Mouse (Mus musculus): ENCODE measurements around the gene Nlgn1.

Nlgn1 gene

DNA sequence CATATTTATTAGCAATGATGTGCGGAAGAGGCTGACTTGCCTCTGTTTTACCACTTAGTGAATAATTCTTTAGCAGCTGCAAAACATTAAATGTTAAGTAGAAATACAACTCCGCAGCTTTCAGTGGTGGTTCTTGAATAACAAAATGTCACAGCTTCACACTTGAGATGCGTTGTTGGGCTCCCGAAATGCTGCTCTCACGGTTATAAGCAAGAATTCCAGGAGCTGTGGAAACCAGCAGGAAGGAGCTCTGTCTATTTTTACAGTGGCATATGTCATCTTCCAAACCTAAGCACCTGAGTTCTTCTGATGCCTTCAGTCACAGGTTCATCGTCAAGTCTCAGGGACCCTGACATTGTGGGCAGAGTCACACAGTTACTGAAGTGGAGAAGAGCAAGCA lies 556.8 kb downstream of the Nlgn1 start:
- DNase-seq, result no peak

DNA sequence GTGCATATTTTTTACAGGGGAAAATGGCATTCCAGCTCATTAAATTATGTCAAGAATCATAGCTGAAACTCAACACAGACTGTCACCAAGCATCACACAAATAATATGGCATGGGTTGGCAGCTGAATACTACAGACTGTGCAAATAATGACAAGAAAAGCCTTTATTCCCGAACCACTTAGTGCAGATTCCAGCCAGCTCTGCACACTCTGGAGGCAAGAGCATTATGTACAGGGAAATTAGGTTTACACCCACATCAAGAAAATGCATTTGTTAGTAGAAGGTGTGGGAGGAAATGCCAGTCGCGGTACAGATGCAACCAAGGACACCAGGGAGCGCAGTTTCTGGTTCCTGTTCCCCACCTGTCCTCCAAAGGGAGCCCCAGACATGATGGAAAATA lies 558.4 kb downstream of the Nlgn1 start:
- DNase-seq, result no peak

DNA sequence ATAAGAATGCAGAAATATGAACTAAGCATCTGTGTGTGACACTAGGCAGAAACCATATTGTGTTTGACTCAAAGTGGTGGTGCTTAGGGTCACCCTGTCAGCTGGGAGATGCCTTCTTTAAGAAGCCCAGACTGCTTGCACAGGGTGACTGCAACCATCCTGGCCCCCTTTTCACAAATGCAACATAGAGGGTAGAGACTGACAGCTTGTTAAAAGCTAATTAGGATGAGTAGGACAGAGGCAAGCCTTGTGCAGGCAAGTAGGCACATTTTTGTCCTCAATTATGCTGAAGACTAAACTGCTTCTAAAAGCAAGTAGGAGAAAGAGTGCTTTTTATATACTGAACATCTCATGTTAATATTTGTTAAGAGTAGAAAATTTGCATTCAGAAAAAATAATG lies 558.8 kb downstream of the Nlgn1 start:
- DNase-seq, result no peak

DNA sequence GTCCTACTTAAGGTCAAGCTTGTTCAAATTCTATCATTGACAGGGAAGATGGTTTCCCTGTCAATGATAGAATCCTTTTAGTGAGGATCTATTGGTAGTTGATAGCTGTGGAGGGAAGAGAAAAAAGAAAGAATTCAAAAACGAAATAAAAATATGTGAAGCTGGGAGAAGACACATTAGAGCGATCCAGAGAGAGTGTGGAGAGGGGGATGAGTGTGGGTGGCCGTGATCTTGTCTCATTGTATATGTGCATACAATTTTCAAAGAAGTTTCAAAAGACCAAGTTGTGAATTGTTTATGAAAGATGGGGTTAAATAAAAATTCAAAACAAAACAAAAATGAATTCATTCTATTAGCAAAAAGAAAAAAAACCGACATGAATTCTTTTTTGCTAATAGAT lies 568.6 kb downstream of the Nlgn1 start:
- no peak for DNase-seq

DNA sequence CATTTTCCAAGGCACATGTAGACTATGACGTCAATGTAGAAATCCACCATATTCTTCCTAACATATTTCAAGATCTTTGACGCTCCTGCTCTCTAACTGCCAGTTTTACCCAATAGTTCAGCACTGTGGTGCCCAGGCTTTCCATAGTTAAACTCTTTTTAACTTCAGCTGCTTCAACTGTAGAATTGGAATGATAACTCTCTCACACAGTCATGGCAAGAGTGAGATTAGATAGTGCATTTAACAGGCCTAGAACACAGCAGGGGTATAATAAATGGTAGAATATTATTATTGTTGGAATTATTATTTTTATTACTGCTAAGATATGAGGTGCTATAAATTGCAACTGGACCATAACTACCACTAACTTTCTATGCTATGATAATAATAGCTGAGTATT lies 574.4 kb downstream of the Nlgn1 start:
- no peak for DNase-seq

DNA sequence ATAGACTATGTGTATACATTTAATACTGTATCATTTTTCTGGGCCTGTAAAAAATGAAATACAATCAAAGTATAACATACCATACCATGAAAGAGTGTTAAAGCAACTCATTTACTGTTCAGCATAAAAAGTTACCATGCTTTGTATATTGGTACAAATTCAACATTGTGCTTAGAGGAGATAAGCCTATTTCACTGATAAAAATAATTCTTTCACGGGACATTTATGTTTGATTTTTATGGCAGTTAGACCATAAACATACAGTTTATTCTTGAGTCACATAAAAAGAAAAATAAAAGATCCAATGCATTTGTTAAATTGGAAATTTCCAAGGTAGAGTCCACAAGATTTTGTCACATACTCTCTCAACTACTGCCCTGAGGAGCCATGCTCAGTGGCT lies 608.1 kb downstream of the Nlgn1 start:
- no peak for DNase-seq

DNA sequence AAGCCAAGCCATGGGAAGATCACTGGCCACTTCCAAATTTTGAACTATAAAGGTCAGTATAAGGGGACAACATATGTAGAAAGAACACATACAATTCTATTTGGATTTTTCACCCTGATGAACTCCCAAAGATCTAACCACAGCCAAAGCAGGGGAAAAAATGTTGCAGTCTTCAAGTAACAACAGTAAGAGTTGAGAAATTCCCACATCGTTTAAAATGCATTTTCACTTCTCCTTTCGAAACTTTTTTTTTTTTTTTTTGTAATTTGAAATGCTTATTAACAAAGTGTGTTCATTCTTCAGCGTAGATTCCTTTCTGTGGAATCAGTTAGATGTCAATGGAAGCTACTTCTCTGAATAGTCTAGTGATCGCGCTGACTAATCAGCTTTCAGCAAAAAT lies 610.8 kb downstream of the Nlgn1 start:
- no peak for DNase-seq

DNA sequence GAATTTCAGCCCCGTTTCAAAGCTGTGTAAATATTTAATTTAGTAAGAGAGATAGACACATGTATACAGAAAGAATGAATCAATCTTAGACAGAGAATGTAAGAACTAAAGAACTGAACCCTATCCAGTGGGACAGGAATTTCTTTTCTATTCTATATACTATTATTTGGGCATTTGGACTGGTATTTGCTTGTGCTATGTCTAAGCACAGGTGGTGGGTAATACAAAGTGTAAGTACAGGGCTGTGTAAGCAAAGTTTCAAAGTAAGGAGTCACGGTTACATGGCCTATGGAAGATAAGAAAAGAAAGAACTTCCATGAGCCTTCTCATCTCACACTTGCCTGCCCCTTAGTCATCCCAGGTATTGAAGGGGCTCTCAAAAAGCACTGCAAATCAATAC lies 624.9 kb downstream of the Nlgn1 start:
- DNase-seq, result no peak

DNA sequence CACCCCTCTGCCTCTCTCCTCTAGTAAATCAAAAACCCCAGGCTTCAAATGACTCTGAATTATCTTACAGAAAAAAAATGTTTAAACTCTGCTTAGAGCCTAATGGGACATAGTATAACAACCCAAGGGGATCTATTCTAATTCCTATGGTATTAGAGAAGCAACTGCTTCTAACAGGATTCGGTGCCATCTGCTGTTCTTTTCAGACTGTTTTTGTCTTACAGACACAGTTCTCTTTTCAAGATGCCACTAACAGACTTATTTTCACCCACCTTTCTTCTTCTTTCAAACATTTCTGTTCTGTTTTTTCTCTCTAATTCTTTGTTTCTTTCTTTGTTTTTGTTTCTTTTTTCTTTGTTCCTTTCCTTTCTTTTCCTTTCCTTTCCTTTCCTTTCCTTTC lies 635.0 kb downstream of the Nlgn1 start:
- DNase-seq, result no peak

DNA sequence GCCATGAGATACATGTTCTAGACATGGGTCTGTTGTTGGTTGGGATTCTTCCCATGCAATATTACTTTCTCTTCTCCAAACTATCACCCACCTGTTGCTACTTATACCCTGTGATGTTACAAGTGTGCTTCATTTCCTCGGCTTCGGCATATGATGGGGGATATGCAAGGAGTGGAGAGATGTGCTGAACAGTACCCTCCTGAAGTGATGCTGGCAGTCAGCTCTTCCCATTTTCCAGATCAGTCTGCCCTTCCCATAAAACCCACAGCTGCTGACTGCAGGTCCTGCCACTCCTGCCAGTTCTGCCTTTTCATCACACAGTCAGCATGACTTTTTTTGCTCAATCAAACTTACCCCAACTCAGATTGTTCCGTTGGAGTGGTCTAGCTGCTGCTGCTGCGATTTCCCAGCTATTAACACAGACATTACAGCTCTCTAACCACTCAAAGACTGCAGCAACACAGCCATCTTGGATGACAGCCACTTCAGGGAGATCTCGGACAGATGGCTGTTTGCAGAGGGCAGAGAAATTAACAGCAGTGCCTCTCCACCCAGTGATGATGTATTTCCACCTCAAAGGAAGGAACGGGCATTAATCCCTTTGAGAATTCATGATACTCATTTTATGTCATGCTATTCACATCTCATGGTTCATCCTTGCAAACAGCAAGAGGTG lies 643.3 kb downstream of the Nlgn1 start:
- no peak for DNase-seq

DNA sequence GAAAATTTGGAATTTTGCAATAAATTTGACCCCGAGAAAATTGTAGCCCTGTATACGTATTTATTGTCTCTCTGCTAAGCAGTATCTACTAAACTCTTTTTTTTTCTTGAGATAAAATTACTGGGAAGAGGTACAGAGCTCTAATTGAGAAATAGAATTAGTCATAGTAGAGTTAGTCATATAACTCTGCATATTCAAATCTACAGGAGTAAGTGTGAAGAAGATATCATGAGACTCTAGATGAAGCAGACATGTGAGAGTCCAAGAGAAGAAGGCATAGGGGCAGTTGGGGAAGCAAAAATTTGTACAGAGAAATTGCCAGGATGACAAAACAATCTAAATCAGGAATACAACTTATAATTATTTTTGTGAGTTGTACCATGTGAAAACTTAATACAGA lies 648.6 kb downstream of the Nlgn1 start:
- DNase-seq, result no peak

DNA sequence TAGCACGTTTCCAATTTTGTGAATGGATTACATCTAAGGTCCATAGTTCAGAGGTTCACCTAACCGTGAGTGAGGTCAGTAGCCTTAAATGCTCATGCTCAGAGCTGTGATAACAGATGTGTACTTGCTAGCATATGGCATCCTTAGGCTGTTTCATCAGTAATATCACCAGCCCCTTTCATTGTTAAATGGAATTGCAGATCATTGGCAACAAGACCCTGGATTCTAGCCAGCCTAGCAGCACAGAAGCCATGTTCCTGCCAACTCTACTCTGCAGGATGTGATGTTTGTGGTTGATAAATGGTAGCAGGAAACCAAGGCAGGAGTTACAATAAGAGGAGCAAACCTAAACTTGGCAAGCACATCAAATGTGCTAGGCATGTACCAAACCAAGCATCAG lies 652.9 kb downstream of the Nlgn1 start:
- DNase-seq, result no peak

DNA sequence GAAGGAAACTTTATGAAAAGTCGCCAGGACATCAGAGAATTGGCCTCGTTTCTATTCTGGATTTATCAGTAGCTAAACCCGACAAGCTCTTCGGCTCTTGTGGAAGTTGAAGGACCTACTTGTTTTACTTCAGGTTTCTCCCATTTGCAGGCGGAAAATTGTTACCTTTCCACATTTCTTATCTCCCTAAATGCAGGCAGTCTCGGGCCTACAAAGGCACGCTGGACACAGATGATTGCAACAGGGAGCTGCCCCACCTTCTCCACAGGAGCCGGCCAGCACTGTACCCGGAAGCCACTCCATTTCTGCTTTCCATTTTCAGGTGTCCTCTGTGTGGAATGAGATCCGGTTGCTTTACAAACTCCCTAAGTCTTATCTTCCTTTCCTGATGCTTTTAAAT lies 656.4 kb downstream of the Nlgn1 start:
- no peak for DNase-seq

DNA sequence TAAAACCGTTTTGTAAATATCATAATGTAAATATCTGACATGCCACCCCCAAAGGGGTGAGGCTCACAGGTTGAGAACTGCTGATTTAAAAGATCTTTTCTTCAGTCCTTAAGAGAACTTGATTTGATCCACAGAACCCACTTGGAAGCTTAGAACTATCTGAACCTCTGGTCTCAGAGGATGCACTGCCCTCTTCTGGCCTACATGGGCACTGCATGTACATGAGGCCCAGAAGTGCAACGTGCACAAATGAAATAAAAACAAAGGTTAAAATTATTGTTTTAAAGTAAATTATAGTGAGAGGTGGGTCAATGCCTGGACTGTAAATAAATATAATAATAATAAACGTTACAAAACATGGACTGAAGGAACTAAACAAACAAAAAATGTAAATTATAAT lies 657.2 kb downstream of the Nlgn1 start:
- no peak for DNase-seq

DNA sequence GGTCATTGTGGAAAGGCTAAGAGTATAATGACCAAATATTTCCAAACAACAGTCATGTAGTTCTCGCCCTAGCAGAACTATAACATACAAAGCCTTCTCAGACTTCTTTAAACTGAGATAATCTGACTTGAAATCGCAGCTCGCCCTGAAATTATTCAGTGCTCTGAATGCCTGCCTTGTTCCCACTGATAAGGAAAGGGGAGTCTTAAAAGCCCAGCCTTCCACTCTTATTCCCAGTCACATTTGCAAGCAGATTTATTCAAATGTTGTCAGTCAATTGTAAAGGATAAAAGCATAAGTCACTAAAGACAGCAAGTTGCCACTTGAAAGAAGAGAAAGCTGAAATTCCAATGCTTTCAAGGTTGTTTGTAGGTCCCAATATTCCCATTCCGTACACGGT lies 658.9 kb downstream of the Nlgn1 start:
- no peak for DNase-seq

DNA sequence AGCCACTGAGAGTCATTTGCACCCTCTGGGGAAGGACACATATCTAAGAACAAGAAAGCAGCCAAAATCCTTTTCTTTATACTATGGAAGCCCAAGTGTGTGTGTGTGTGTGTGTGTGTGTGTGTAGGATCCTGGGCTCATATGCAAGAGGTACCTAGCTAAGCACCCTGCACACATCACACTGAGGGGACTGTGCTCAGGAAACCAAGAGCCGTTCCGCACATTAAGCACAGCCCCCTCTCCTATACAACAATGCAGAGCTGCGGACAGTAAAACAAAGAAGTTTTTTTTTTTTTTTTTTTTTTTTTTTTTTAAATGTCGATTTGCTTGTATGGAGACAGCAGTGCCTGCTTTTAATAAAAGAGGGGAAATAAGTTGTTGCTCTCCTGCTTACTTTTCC lies 659.5 kb downstream of the Nlgn1 start:
- no peak for DNase-seq

DNA sequence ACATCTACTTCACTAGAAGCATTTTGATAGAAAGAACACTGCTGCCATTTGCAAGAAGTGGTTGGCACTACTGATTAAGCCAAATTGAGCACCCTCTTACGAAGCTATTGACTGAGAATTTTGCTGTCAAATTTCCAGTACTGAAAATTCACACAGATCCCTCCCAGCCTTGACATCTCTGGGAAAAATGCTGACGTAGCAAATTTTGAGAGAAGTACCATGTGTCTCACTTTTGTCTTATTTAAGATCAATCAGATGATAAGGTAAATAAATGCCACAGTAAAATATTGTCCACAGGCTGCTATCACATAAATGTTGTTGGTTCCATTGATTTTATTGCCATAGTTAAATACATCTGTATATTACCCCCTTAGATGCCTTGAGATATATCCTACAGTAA lies 668.8 kb downstream of the Nlgn1 start:
- DNase-seq, result no peak

DNA sequence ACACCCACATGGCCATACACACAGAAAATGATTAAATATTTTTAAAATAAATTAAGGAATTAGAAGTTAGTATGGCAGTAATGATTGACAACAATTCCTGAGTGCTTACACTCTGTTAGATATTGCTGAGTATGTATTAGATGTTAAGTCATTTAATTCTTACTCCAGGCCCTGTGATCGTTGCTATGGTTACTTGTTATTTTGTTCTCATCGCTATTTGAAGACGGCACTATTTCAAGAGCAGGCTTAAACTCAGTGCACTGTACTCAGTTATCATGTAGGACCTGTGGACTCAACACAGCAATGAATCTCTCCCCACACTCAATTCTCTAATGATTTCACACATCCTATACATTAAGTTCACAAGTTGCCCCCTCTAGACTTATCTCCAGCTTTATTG lies 672.0 kb downstream of the Nlgn1 start:
- no peak for DNase-seq

DNA sequence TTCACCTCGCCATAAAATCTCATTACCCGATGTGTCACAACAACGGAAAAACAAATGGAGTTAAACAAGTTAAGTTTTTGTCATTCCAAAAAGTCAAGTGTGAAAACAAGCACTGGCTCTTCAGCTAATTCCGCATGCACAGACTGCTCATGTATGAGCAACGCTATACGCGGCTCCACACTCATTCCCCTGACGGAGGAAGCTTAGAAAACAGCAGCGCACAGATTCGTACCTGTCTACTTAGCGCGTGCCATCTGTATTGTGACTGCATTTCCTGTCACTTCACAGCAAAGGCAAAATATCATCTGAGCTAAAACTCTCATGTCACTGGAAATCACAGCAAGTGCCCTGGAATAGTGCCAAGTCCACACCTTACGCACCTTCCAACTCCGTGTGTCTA lies 674.3 kb downstream of the Nlgn1 start:
- DNase-seq, result no peak

DNA sequence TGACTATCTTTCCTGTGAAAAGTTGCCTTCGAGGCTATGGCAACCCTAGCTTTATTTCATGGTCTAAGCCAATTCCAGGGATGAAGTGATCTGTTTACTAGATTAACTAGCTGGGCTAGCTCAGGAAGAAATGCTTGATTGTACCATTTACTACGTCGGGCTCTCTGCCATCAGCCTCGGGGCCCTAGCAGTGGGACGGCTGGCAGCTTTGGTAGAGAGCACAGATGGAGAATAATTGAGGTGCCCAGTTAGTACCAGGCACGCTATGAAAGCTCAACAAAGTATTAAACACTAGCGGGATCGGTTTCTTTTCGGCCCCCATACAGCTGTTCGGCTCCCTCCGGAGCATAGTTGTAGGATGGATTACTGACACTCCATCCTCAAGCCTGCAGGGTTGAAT lies 675.2 kb downstream of the Nlgn1 start:
- no peak for DNase-seq

DNA sequence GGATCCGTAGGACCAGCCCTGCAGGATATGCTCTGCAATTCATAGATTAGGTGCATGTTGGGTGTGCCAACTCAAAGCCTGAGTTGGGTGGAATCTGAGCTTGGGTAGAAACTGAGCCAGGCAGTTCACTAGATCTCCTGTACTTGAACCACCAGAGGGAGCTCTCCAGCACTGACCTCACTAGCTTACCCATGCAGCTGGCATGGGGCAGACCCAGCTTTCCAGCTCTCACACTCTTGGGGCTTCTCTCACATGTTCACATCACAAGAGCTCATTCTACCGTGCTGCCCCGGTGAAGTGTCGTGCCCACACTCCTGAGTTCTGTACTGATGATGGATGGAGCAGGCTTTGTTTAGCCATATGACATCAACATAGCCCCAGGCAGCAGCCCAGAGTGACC lies 679.2 kb downstream of the Nlgn1 start:
- DNase-seq, result no peak

DNA sequence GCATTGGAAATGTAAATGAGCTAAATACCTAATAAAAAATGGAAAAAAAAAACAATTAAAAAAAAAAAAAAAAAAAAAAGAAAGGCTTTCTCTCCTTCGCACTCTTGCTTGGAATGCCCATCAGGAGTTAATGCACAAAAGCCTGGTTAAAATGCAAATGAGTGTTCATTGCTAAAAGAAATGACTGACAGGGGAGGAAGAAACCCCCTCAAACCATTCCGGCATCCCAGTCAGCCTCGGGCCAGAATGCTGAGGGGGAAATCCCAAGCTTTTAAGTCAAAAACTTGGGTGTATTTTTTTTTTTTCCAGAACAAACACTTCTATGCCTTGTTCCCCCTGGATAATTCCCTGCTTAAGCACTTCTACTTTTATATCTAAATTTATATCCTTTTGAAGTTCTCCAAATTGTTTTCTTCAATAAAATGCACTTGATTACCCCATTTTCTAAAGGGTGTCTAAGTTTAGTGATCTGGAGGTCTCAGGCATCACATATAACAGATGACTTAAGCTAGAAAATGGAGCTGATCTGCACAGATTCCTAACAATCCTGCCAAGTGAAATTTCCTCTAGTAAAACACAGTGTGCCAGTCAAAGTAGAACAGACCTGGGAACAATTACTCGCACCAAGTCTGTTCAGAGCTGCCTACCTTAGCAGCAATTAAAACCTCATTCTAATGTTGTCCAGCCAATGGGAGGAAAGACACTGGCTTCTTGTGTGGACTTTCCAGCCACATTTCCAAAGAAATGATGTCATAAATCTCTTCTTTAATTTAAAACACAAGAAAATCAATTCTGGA lies 686.2 kb downstream of the Nlgn1 start:
- DNase-seq, result no peak

DNA sequence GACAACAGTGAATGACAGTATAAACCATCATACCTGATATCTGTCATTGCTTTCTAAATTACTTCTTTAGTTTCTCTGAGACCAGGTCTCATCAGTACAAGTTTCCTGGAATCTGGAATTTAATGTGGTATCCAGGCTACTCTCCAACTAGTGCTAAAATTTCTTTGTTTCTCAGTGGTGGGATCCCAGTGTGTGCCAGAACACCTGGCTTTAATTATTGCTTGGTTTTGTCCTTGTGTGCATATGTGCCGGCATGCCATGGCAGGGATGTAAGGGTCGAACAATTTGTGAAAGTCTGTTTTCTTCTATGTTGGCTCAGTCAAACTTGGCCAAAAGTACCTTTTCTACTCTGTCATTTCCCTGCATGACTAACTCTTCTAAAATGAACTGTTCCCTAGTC lies 703.1 kb downstream of the Nlgn1 start:
- no peak for DNase-seq

DNA sequence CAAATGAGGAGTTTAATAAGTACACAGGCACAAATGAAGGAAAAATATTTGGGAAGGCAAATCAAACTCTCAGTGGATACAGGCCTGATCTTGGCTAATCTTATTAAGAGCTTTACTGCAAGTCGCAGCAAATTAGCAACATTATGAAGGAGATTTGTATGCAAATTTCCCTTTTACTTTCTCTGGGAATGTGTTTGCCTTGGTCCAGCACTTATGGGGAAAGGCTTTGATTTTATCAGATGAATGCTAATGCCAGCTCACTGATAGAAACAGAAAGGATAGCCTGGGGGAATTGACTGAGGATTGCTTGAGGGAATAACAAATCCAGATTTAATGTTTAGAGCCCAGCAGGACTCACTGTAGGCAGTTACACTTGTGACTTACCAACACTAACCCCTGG lies 725.7 kb downstream of the Nlgn1 start:
- DNase-seq, result no peak

DNA sequence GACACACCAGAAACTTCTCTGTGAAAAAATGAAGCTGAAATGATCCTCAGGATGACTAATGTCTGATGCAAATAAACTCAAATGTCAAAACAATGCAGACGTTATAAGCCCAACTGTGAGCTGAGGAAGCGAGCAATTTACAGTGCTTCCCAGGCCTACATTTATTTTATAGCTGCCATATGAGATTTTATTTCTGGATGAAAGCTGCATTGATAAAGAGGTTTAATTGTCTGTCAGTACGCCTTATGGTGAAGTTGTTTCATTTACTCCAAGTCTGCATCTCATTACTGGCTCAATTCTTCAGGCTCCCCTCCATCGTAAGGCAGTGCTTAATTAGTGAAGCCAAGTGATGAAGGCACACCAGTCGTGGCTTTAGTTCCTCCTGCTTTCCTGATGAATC lies 734.7 kb downstream of the Nlgn1 start:
- DNase-seq, result no peak

Data from thymus, postnatal 36 days (tissue).